Mouse (Mus musculus): Measurements from ENCODE around the gene Ucp3.

- TF ChIP-seq CTCF (IDR thresholded peaks at IDR 0.05) (no peak), POLR2A (IDR thresholded peaks at IDR 0.05; ENCODE audit: insufficient read depth, low read depth, low read length) (no peak), EP300 (IDR thresholded peaks at IDR 0.05; ENCODE audit: insufficient read depth, low read depth, low read length) (no peak)
Measured at GRCm38 (mm10) chr7:100465248-100465647, 7.5 kb upstream of the Ucp3 start.
